Comparison of ENCODE assay signal across 16 mouse cellular contexts in genomic region chrX:93428956-93429737, GRCm38 (mm10).
DNase-seq lines count a peak whose midpoint lies in the region; ATAC-seq and TF ChIP-seq lines count a peak whose summit lies in the region.
"Had no signal": no experiment of that assay in that cellular context is flagged by ENCODE, and none has a peak within 500 bp of the region (broad histone marks: within the 10 kb centered on the region; RNA-seq: fewer than 3 reads in every experiment).

No protein-coding gene starts in this region.

- H3K27me3 ChIP-seq in forebrain, postnatal 0 days (ENCODE audit: insufficient read depth, low read length) = no peaks in the 10 kb centered on the region
- H3K27me3 ChIP-seq in limb, embryonic 10.5 days (ENCODE audit: low read depth, poor library complexity, severe bottlenecking) = no peaks in the 10 kb centered on the region
- H3K27me3 ChIP-seq: heart, embryonic 12.5 days; limb, embryonic 13.5 days had no signal

- peak overlapping the region; percentile 62; the same call in 1 of the 2 replicates for H3K27ac ChIP-seq in layer of hippocampus, adult 2 months
- no peak overlapping the region for H3K27ac ChIP-seq in forebrain, postnatal 0 days (ENCODE audit: low read depth, low read length)
- H3K27ac ChIP-seq in limb, embryonic 10.5 days = no peak overlapping the region
- H3K27ac ChIP-seq: limb, embryonic 13.5 days; liver, embryonic 14.5 days had no signal

- 0 out of 2 replicates have a peak overlapping the region, but pooled peaks have one; percentile 8 for H3K4me2 ChIP-seq in forebrain, postnatal 0 days (ENCODE audit: low read depth)
- H3K4me2 ChIP-seq: heart, embryonic 12.5 days; limb, embryonic 13.5 days had no signal

- H3K4me1 ChIP-seq in forebrain, postnatal 0 days (ENCODE audit: insufficient read depth) = no peaks in the 10 kb centered on the region
- no peaks in the 10 kb centered on the region for H3K4me1 ChIP-seq in limb, embryonic 10.5 days
- H3K4me1 ChIP-seq: heart, embryonic 12.5 days; limb, embryonic 13.5 days had no signal

- no peak for TF ChIP-seq POLR2A in brain, embryonic 14.5 days (IDR thresholded peaks at IDR 0.05; ENCODE audit: borderline replicate concordance, extremely low read depth, insufficient read depth, insufficient read length, poor library complexity, severe bottlenecking)

- H3K9me3 ChIP-seq in forebrain, postnatal 0 days (ENCODE audit: low read length) = no peaks in the 10 kb centered on the region
- H3K9me3 ChIP-seq in limb, embryonic 10.5 days (replicated peaks) = no peaks in the 10 kb centered on the region
- H3K9me3 ChIP-seq: heart, embryonic 12.5 days; limb, embryonic 13.5 days had no signal

- no peak for TF ChIP-seq CTCF in layer of hippocampus, adult 2 months (conservative IDR thresholded peaks at IDR 0.05)
- no peak for TF ChIP-seq CTCF in brain, embryonic 14.5 days (IDR thresholded peaks at IDR 0.05; ENCODE audit: borderline replicate concordance, extremely low read depth, insufficient read depth, insufficient read length)
- no peak for TF ChIP-seq CTCF in forebrain, postnatal 0 days (IDR thresholded peaks at IDR 0.05; ENCODE audit: low read depth)

- ATAC-seq in forebrain, postnatal 0 days = peak; percentile 73; the same call in 1 of the 2 replicates
- no peak for ATAC-seq in monocyte, adult 5-6 weeks (replicated peaks; ENCODE audit: insufficient number of reproducible peaks, low FRiP score, low TSS enrichment, poor library complexity, severe bottlenecking)
- ATAC-seq: inflammation-experienced regulatory T-cells, adult 6 months had no signal

- WGBS in forebrain, postnatal 0 days = 42% methylated on average over 9 of the region's 9 CpGs
- WGBS in limb, embryonic 10.5 days = 92% methylated on average over 9 of the region's 9 CpGs

- H3K4me3 ChIP-seq in layer of hippocampus, adult 2 months = peak overlapping the region; percentile 22; the same call in 1 of the 2 replicates
- H3K4me3 ChIP-seq in forebrain, postnatal 0 days (ENCODE audit: low read depth, low read length) = no peak overlapping the region
- no peak overlapping the region for H3K4me3 ChIP-seq in limb, embryonic 10.5 days
- H3K4me3 ChIP-seq: heart, embryonic 12.5 days; limb, embryonic 13.5 days; myocyte had no signal

- no peaks in the 10 kb centered on the region for H3K36me3 ChIP-seq in forebrain, postnatal 0 days (ENCODE audit: insufficient read depth)
- no peaks in the 10 kb centered on the region for H3K36me3 ChIP-seq in limb, embryonic 10.5 days
- H3K36me3 ChIP-seq: heart, embryonic 12.5 days; limb, embryonic 13.5 days had no signal

- DNase-seq in layer of hippocampus, adult 2 months (ENCODE audit: low spot score in 2 of 2) = no peak
- DNase-seq in layer of hippocampus, postnatal 36 days = no peak
- peak; percentile 85 for DNase-seq in brain, embryonic 14.5 days (ENCODE audit: low read depth)
- DNase-seq in embryo, embryonic 9.5 days (ENCODE audit: extremely low spot score) = peak; percentile 3
- DNase-seq in forebrain, postnatal 0 days = peak; percentile 35
- DNase-seq in limb, embryonic 10.5 days (ENCODE audit: low spot score) = no peak
- DNase-seq: adrenal gland, postnatal 25 days; cerebellum, adult 9-10 months; gastrocnemius, postnatal 25 days; kidney, adult 9 months had no signal

- H3K9ac ChIP-seq in forebrain, postnatal 0 days = no peak overlapping the region
- H3K9ac ChIP-seq: heart, embryonic 12.5 days; limb, embryonic 13.5 days; liver, embryonic 14.5 days had no signal

Comparison
In these comparisons a context has a peak if more than half of its experiments do, and no peak if none do; other contexts are left out.
1. DNase-seq: peak in brain, embryonic 14.5 days (single experiment), embryo, embryonic 9.5 days (single experiment) and forebrain, postnatal 0 days (single experiment); none in layer of hippocampus, adult 2 months (0 of 2), layer of hippocampus, postnatal 36 days (0 of 2) and limb, embryonic 10.5 days (single experiment).